In genomic region chr4:141752076-141752421, GRCm38 (mm10) we compare ENCODE assay signal across 9 mouse cellular contexts. TPM values are rescaled to one million over a fixed set of nuclear protein-coding genes. Genes with fewer than 3 reads are reported as not detected.
A peak's percentile ranks its signal among the peaks of the same experiment; 100 is the strongest.
DNase-seq lines count a peak whose midpoint lies in the region; ATAC-seq lines count a peak whose summit lies in the region.
"Had no signal": no experiment of that assay in that cellular context is flagged by ENCODE, and none has a peak within 500 bp of the region (broad histone marks: within the 10 kb centered on the region; RNA-seq: fewer than 3 reads in every experiment).

No protein-coding gene starts in this region.

- H3K36me3 ChIP-seq in hindbrain, embryonic 10.5 days: no peaks in the 10 kb centered on the region
- H3K36me3 ChIP-seq in hindbrain, embryonic 14.5 days (replicated peaks; ENCODE audit: control insufficient read depth, insufficient read depth): no peaks in the 10 kb centered on the region
- H3K36me3 ChIP-seq in heart, embryonic 13.5 days: no peaks in the 10 kb centered on the region
- no peaks in the 10 kb centered on the region for H3K36me3 ChIP-seq in megakaryocyte, embryonic 14.5 days (replicated peaks; ENCODE audit: low read length)

- H3K4me1 ChIP-seq in hindbrain, embryonic 10.5 days (replicated peaks): peaks cover 19% of the 10 kb centered on the region
- H3K4me1 ChIP-seq in hindbrain, embryonic 14.5 days (replicated peaks; ENCODE audit: control insufficient read depth, insufficient read depth, low read length): no peaks in the 10 kb centered on the region
- H3K4me1 ChIP-seq in heart, embryonic 13.5 days: peaks cover 22% of the 10 kb centered on the region
- H3K4me1 ChIP-seq in megakaryocyte, embryonic 14.5 days: peaks cover 10% of the 10 kb centered on the region

- intact Hi-C loops in gastrocnemius, postnatal 14 days (cut with DNase I; ENCODE audit: low total_unique reads): no loop called here

- H3K4me2 ChIP-seq in hindbrain, embryonic 14.5 days (replicated peaks): no peak overlapping the region
- 0 out of 2 replicates have a peak overlapping the region, but pooled peaks have one; percentile 28 for H3K4me2 ChIP-seq in heart, embryonic 13.5 days

- H3K27me3 ChIP-seq in hindbrain, embryonic 10.5 days (ENCODE audit: insufficient read depth, poor library complexity, severe bottlenecking): peaks cover 5% of the 10 kb centered on the region; the same call in 1 of the 2 replicates
- H3K27me3 ChIP-seq in hindbrain, embryonic 14.5 days (ENCODE audit: control insufficient read depth, insufficient read depth, low read length): no peaks in the 10 kb centered on the region
- H3K27me3 ChIP-seq in heart, embryonic 13.5 days (replicated peaks): peaks cover 3% of the 10 kb centered on the region; the same call in 1 of the 2 replicates
- H3K27me3 ChIP-seq in megakaryocyte, embryonic 14.5 days (replicated peaks): peaks cover 28% of the 10 kb centered on the region

- no peak overlapping the region for H3K9ac ChIP-seq in hindbrain, embryonic 14.5 days
- H3K9ac ChIP-seq in heart, embryonic 13.5 days: peak overlapping the region; percentile 25; the same call in 1 of the 2 replicates

- no peaks in the 10 kb centered on the region for H3K9me3 ChIP-seq in hindbrain, embryonic 10.5 days
- no peaks in the 10 kb centered on the region for H3K9me3 ChIP-seq in hindbrain, embryonic 14.5 days (ENCODE audit: control insufficient read depth, low read length)
- H3K9me3 ChIP-seq in heart, embryonic 13.5 days: peaks cover 5% of the 10 kb centered on the region; the same call in 1 of the 2 replicates
- no peaks in the 10 kb centered on the region; the same call in 1 of the 2 replicates for H3K9me3 ChIP-seq in megakaryocyte, embryonic 14.5 days

- 12% methylated on average over 4 of the region's 4 CpGs for WGBS in hindbrain, embryonic 10.5 days
- WGBS in hindbrain, embryonic 14.5 days: 13% methylated on average over 4 of the region's 4 CpGs
- WGBS in heart, embryonic 13.5 days: 4% methylated on average over 4 of the region's 4 CpGs

- peak overlapping the region; percentile 4; the same call in 1 of the 2 replicates for H3K27ac ChIP-seq in hindbrain, embryonic 10.5 days
- no peak overlapping the region for H3K27ac ChIP-seq in hindbrain, embryonic 14.5 days
- H3K27ac ChIP-seq in heart, embryonic 13.5 days (replicated peaks): peak overlapping the region; percentile 61

- DNase-seq in hindbrain, embryonic 10.5 days (ENCODE audit: low spot score): peak; percentile 18
- no peak for DNase-seq in hindbrain, embryonic 14.5 days (ENCODE audit: low spot score)
- DNase-seq in ZHBTc4 (ENCODE audit: low read depth, low spot score): peak; percentile 76
- no peak for DNase-seq in gastrocnemius, postnatal 14 days
- DNase-seq in left cerebral cortex, adult 11 months (ENCODE audit: low spot score): no peak
- DNase-seq: left cerebral cortex, postnatal 4 days had no signal

- ATAC-seq in hindbrain, embryonic 14.5 days (ENCODE audit: low FRiP score): no peak
- ATAC-seq in heart, embryonic 13.5 days (ENCODE audit: extremely low read depth, insufficient number of reproducible peaks, low FRiP score, low TSS enrichment): peak; percentile 53
- ATAC-seq in monocyte, adult 5-6 weeks (replicated peaks; ENCODE audit: insufficient number of reproducible peaks, low FRiP score, low TSS enrichment, poor library complexity, severe bottlenecking): no peak

- H3K4me3 ChIP-seq in hindbrain, embryonic 10.5 days: no peak overlapping the region
- no peak overlapping the region for H3K4me3 ChIP-seq in hindbrain, embryonic 14.5 days (replicated peaks; ENCODE audit: low read length)
- no peak overlapping the region for H3K4me3 ChIP-seq in heart, embryonic 13.5 days
- H3K4me3 ChIP-seq in megakaryocyte, embryonic 14.5 days (replicated peaks): peak overlapping the region; percentile 42

RNA-seq across cellular contexts. Expression of gene Agmat, which starts 5.6 kb away (rescaled TPM):
- polyA plus RNA-seq in hindbrain, embryonic 10.5 days (2016; fragmentation: Nextera tagmentation; extraction: Ambion mirVana): not detected in 2 replicates
- 0.23 TPM in 1 of 2 replicates, not detected in the other for polyA plus RNA-seq in hindbrain, embryonic 14.5 days (2014; fragmentation: Nextera tagmentation; extraction: Ambion mirVana)
- polyA plus RNA-seq in heart, embryonic 13.5 days (2015; fragmentation: Nextera tagmentation; extraction: Ambion mirVana): 1.0 and 1.9 TPM in 2 replicates
- polyA plus RNA-seq in megakaryocyte, embryonic 14.5 days (2012; ENCODE audit: insufficient read depth, low replicate concordance): not detected in 2 replicates
- total RNA-seq in monocyte, adult 5-6 weeks (2017): not detected in 3 replicates
- total RNA-seq in gastrocnemius, postnatal 14 days (2021): under 1 TPM in 1 of 2 experiments, not detected in 1; 0.82 TPM
- total RNA-seq: left cerebral cortex, postnatal 4 days had no signal

RNA-seq across cellular contexts. Expression of gene Ddi2, which starts 28.8 kb away (rescaled TPM):
- polyA plus RNA-seq in hindbrain, embryonic 10.5 days (2016; fragmentation: Nextera tagmentation; extraction: Ambion mirVana): 20.8 and 28.4 TPM in 2 replicates
- polyA plus RNA-seq in hindbrain, embryonic 14.5 days (2014; fragmentation: Nextera tagmentation; extraction: Ambion mirVana): 12.0 and 12.1 TPM in 2 replicates
- polyA plus RNA-seq in heart, embryonic 13.5 days (2015; fragmentation: Nextera tagmentation; extraction: Ambion mirVana): 13.2 and 15.6 TPM in 2 replicates
- 0.43 and 1.7 TPM in 2 replicates for polyA plus RNA-seq in megakaryocyte, embryonic 14.5 days (2012; ENCODE audit: insufficient read depth, low replicate concordance)
- total RNA-seq in monocyte, adult 5-6 weeks (2017): 31.1 to 45.0 TPM (median 34.8 TPM) in 3 replicates
- total RNA-seq in gastrocnemius, postnatal 14 days (2021): 10 to 100 TPM; 35.0 to 37.6 TPM

RNA-seq across cellular contexts. Expression of gene Dnajc16, which starts 38.7 kb away (rescaled TPM):
- 4.5 and 5.5 TPM in 2 replicates for polyA plus RNA-seq in hindbrain, embryonic 10.5 days (2016; fragmentation: Nextera tagmentation; extraction: Ambion mirVana)
- 5.5 and 6.3 TPM in 2 replicates for polyA plus RNA-seq in hindbrain, embryonic 14.5 days (2014; fragmentation: Nextera tagmentation; extraction: Ambion mirVana)
- polyA plus RNA-seq in heart, embryonic 13.5 days (2015; fragmentation: Nextera tagmentation; extraction: Ambion mirVana): 4.0 and 4.2 TPM in 2 replicates
- polyA plus RNA-seq in megakaryocyte, embryonic 14.5 days (2012; ENCODE audit: insufficient read depth, low replicate concordance): 0.44 and 1.8 TPM in 2 replicates
- 5.1 to 7.6 TPM (median 6.4 TPM) in 3 replicates for total RNA-seq in monocyte, adult 5-6 weeks (2017)
- total RNA-seq in gastrocnemius, postnatal 14 days (2021): 1 to 10 TPM; 8.6 to 9.4 TPM

RNA-seq across cellular contexts. Expression of gene Casp9, which starts 41.4 kb away (rescaled TPM):
- 25.5 and 27.0 TPM in 2 replicates for polyA plus RNA-seq in hindbrain, embryonic 10.5 days (2016; fragmentation: Nextera tagmentation; extraction: Ambion mirVana)
- 17.6 and 18.7 TPM in 2 replicates for polyA plus RNA-seq in hindbrain, embryonic 14.5 days (2014; fragmentation: Nextera tagmentation; extraction: Ambion mirVana)
- 14.3 and 15.5 TPM in 2 replicates for polyA plus RNA-seq in heart, embryonic 13.5 days (2015; fragmentation: Nextera tagmentation; extraction: Ambion mirVana)
- polyA plus RNA-seq in megakaryocyte, embryonic 14.5 days (2012; ENCODE audit: insufficient read depth, low replicate concordance): 4.7 and 7.1 TPM in 2 replicates
- total RNA-seq in monocyte, adult 5-6 weeks (2017): 23.4 to 41.6 TPM (median 39.5 TPM) in 3 replicates
- total RNA-seq in gastrocnemius, postnatal 14 days (2021): 1 to 10 TPM; 3.7 to 4.8 TPM

Comparison
In these comparisons a context has a peak if more than half of its experiments do, and no peak if none do; other contexts are left out.
1. DNase-seq: peak in hindbrain, embryonic 10.5 days (single experiment) and ZHBTc4 (single experiment); none in hindbrain, embryonic 14.5 days (single experiment), gastrocnemius, postnatal 14 days (single experiment) and left cerebral cortex, adult 11 months (single experiment).